Mouse (Mus musculus): ENCODE measurements around the gene Ubl5. TPM values are rescaled to one million over a fixed set of nuclear protein-coding genes. Genes with fewer than 3 reads are reported as not detected.

Ubl5 gene
- 571 and 579 TPM in 2 replicates for polyA plus RNA-seq (2012; rRNA removed)

GRCm38 (mm10) chr9:20642101-20642895 lies at the start of gene Ubl5:
Gene Ubl5 (plus strand): TSS chr9:20642878.
- H3K4me3 ChIP-seq (replicated peaks; ENCODE audit: insufficient read depth, low read depth, low read length) = peak within 1 kb of the TSS; percentile 98
- H3K27ac ChIP-seq (ENCODE audit: insufficient read depth, low read length) = no peak within 1 kb of the TSS
- 2% methylated on average over 51 of the region's 51 CpGs for WGBS
- TF ChIP-seq POLR2A (IDR thresholded peaks at IDR 0.05; ENCODE audit: borderline replicate concordance, insufficient read depth, low read length) (no peak), CTCF (IDR thresholded peaks at IDR 0.05; ENCODE audit: borderline replicate concordance, insufficient read depth, low read depth, low read length) (no peak)
- H3K27me3 ChIP-seq (ENCODE audit: control insufficient read depth, insufficient read depth, low read length) = no peaks in the 10 kb centered on the region
- DNase-seq = no peak
- no peaks in the 10 kb centered on the region for H3K4me1 ChIP-seq (ENCODE audit: control insufficient read depth, insufficient read depth, low read length)

- Histone ChIP-seq H3K27me3 (ENCODE audit: control insufficient read depth, insufficient read depth, low read length) (no peaks in the 10 kb centered on the region), H3K4me3 (replicated peaks; ENCODE audit: insufficient read depth, low read depth, low read length) (no peak overlapping the region), H3K27ac (ENCODE audit: insufficient read depth, low read length) (no peak overlapping the region), H3K4me1 (ENCODE audit: control insufficient read depth, insufficient read depth, low read length) (no peaks in the 10 kb centered on the region)
- WGBS = 81% methylated on average over 6 of the region's 6 CpGs
- TF ChIP-seq POLR2A (IDR thresholded peaks at IDR 0.05; ENCODE audit: borderline replicate concordance, insufficient read depth, low read length) (no peak), CTCF (IDR thresholded peaks at IDR 0.05; ENCODE audit: borderline replicate concordance, insufficient read depth, low read depth, low read length) (no peak)
- no peak for DNase-seq
Measured at GRCm38 (mm10) chr9:20601270-20601669, 41.4 kb upstream of the Ubl5 start.

DNA sequence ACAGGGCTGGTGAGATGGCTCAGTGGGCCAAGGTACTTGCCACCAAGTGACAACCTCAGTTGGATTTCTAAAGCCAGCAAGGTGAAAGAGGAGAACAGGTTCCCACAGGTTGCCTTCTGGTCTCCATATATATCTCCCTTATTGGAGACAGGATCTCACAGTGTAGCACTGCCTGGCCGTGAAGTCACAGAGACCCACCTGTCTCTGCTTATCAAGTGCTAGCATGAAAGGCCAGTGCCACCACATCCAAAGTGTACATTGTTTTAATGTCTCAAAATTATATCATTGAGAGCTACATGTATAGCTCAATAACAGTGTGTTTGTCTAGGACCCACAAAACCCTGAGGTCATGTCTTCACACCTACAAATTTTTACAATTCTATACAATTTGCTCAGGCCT lies 36.4 kb upstream of the Ubl5 start:
- Histone ChIP-seq H3K27ac (ENCODE audit: insufficient read depth, low read length) (no peak overlapping the region), H3K4me3 (replicated peaks; ENCODE audit: insufficient read depth, low read depth, low read length) (no peak overlapping the region), H3K27me3 (ENCODE audit: control insufficient read depth, insufficient read depth, low read length) (no peaks in the 10 kb centered on the region), H3K4me1 (ENCODE audit: control insufficient read depth, insufficient read depth, low read length) (no peaks in the 10 kb centered on the region)
- TF ChIP-seq POLR2A (IDR thresholded peaks at IDR 0.05; ENCODE audit: borderline replicate concordance, insufficient read depth, low read length) = no peak
- no peak for TF ChIP-seq CTCF (IDR thresholded peaks at IDR 0.05; ENCODE audit: borderline replicate concordance, insufficient read depth, low read depth, low read length)
- DNase-seq = no peak
- 96% methylated on average over 1 of the region's 1 CpGs for WGBS

DNA sequence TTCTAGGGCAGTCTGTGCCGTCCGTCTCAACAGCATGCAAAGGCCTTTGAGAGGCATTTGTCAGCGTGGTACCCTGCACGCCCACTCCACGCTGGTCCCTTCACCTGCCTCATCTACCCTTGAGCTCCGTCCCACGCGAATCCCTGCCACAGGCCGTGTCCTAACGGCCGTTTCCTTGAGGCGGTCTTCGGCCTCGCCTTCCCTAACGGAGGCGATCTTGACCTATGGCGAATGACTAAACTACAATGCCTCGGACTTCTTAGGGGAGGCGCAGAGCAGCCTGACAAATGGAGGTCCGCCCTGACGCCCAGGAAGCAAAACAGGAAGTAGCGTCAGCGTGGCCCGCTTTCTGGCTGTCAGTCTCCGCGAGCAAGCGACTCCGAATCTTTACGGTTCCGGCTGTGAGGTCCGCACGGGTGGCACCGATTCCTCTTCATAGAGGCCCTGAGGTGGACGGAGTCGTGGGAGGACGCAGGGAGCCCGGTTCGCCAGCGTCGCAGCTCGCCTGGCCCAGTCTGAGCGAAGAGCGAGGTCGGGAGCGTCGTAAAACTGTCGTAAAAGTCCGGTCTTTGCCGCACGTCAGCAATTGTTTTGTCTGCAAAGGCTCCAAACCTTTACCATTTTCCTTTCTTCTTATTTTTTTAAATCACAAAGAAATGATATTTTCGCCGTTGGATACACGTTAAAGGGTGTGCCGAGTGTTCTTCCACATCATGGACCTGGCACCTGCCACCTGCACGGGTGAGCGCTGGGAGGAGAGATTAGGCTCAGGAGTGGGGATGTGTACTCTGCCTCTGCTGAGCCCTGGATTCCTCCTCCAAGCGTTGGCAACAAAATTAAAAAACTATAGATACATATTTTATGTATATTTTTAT lies 35.3 kb upstream of the Ubl5 start:
- under 1% methylated on average over 57 of the region's 57 CpGs for WGBS
- H3K27ac ChIP-seq (ENCODE audit: insufficient read depth, low read length) = peak overlapping the region; percentile 98
- peak; percentile 90 to 95 for DNase-seq
- no peaks in the 10 kb centered on the region for H3K27me3 ChIP-seq (ENCODE audit: control insufficient read depth, insufficient read depth, low read length)
- TF ChIP-seq CTCF (IDR thresholded peaks at IDR 0.05; ENCODE audit: borderline replicate concordance, insufficient read depth, low read depth, low read length) = no peak
- peak; percentile 78; the same call in 1 of the 2 replicates for TF ChIP-seq POLR2A (IDR thresholded peaks at IDR 0.05; ENCODE audit: borderline replicate concordance, insufficient read depth, low read length)
- peak overlapping the region; percentile 75 for H3K4me3 ChIP-seq (replicated peaks; ENCODE audit: insufficient read depth, low read depth, low read length)
- no peaks in the 10 kb centered on the region for H3K4me1 ChIP-seq (ENCODE audit: control insufficient read depth, insufficient read depth, low read length)

DNA sequence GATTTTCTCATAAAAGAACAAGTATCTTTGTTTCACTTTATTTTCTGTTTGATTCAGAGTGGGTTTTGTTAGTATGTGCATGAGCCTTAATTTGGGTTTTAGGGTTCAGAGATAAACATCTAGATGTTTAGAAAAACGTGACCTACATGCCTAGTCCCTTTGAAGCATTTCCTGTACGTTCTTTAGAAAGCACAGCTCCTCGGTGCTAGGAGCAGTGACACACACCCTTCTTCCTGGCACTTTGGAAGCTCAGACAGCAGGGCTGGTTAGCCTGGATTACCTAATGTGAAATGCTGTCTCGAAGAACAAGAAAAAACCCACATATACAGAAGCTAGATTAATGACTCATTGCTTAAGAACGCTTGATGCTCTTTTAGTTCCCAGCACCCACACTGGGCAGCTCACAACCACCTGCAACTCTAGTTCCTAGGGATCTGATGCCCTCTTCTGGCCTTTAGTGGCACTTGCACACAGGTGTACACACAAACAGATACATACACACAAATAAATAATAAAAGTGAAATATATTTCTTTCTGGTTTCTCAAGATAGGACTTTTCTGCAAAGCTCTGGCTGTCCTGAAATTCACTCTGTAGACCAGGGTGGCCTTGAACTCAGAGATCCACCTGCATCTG lies 32.7 kb upstream of the Ubl5 start:
- TF ChIP-seq CTCF (IDR thresholded peaks at IDR 0.05; ENCODE audit: borderline replicate concordance, insufficient read depth, low read depth, low read length) (no peak), POLR2A (IDR thresholded peaks at IDR 0.05; ENCODE audit: borderline replicate concordance, insufficient read depth, low read length) (no peak)
- H3K27me3 ChIP-seq (ENCODE audit: control insufficient read depth, insufficient read depth, low read length) = no peaks in the 10 kb centered on the region
- H3K27ac ChIP-seq (ENCODE audit: insufficient read depth, low read length) = no peak overlapping the region
- no peak for DNase-seq
- no peaks in the 10 kb centered on the region for H3K4me1 ChIP-seq (ENCODE audit: control insufficient read depth, insufficient read depth, low read length)
- no peak overlapping the region for H3K4me3 ChIP-seq (replicated peaks; ENCODE audit: insufficient read depth, low read depth, low read length)
- 86% methylated on average over 5 of the region's 5 CpGs for WGBS

- no peak for DNase-seq
- no peak for TF ChIP-seq CTCF (IDR thresholded peaks at IDR 0.05; ENCODE audit: borderline replicate concordance, insufficient read depth, low read depth, low read length)
- TF ChIP-seq POLR2A (IDR thresholded peaks at IDR 0.05; ENCODE audit: borderline replicate concordance, insufficient read depth, low read length) = no peak
- Histone ChIP-seq H3K27me3 (ENCODE audit: control insufficient read depth, insufficient read depth, low read length) (no peaks in the 10 kb centered on the region), H3K27ac (ENCODE audit: insufficient read depth, low read length) (no peak overlapping the region), H3K4me3 (replicated peaks; ENCODE audit: insufficient read depth, low read depth, low read length) (no peak overlapping the region), H3K4me1 (ENCODE audit: control insufficient read depth, insufficient read depth, low read length) (no peaks in the 10 kb centered on the region)
- 85% methylated on average over 5 of the region's 5 CpGs for WGBS
Measured at GRCm38 (mm10) chr9:20611976-20612375, 30.7 kb upstream of the Ubl5 start.

DNA sequence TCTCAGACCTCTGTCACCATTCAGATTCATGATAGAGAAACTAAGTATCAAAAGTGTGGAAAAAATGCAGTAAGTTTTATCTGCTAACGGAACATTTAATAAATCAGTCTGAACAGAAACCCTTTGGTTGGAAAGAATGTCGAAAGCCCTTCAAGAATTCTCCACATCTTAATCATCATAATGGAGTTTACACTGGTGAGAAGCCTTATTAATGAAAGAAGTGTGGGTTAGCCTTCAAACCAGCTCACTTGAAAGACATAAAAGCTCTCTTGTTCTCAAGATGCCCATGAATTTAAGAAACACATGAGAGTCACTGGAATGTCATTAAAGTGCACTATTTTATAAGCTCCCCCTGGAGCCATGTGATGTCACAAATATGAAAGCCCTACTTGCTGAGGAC lies 26.0 kb upstream of the Ubl5 start:
- no peak for TF ChIP-seq CTCF (IDR thresholded peaks at IDR 0.05; ENCODE audit: borderline replicate concordance, insufficient read depth, low read depth, low read length)
- no peak for TF ChIP-seq POLR2A (IDR thresholded peaks at IDR 0.05; ENCODE audit: borderline replicate concordance, insufficient read depth, low read length)

More for the DNA sequence above, 26.0 kb upstream of the Ubl5 start:
- Histone ChIP-seq H3K27ac (ENCODE audit: insufficient read depth, low read length) (no peak overlapping the region), H3K4me1 (ENCODE audit: control insufficient read depth, insufficient read depth, low read length) (no peaks in the 10 kb centered on the region), H3K4me3 (replicated peaks; ENCODE audit: insufficient read depth, low read depth, low read length) (no peak overlapping the region), H3K27me3 (ENCODE audit: control insufficient read depth, insufficient read depth, low read length) (no peaks in the 10 kb centered on the region)
- WGBS = 85% methylated on average over 2 of the region's 2 CpGs
- DNase-seq = no peak

All from cerebellum, adult 2 months (tissue).